Mouse (Mus musculus): ENCODE data around the gene Adamtsl4.
"Not testable (repeated sequence)": the region's sequence is repeated elsewhere in the genome, so short reads cannot be mapped to it uniquely, and the experiment has no call there.

The Adamtsl4 gene

GRCm38 (mm10) chr3:95700233-95700681 is 12.5 kb upstream of the Adamtsl4 start:
- no peak for DNase-seq (ENCODE audit: low spot score in 2 of 2)

- DNase-seq (ENCODE audit: low spot score in 2 of 2), result no peak
Observed at GRCm38 (mm10) chr3:95698286-95698685, 10.6 kb upstream of the Adamtsl4 start.

- DNase-seq (ENCODE audit: low spot score in 2 of 2), result no peak
Observed at GRCm38 (mm10) chr3:95696360-95696759, 8.6 kb upstream of the Adamtsl4 start.

DNA sequence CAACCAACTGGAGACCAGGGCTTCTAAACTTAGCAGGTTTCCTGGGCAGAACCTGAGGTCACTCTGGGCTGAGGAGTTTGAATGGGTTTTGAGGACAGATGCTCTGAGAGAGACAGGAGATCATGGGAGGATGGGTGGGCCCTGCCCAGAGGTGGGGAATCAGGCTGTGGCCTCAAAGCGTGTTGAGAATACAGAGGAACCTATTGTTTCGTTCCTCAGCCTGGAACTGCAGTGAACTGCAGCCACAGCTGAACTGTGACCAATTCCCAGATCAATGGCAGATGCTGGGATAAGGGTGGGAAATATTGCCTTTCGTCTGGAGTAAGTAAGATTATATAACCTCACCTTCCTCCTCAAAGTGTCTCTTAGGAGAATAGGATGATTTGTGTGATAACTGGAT is 8.1 kb upstream of the Adamtsl4 start:
- no peak for DNase-seq (ENCODE audit: low spot score in 2 of 2)

- no peak for DNase-seq (ENCODE audit: low spot score in 2 of 2)
Observed at GRCm38 (mm10) chr3:95694808-95695703, 7.3 kb upstream of the Adamtsl4 start.

DNA sequence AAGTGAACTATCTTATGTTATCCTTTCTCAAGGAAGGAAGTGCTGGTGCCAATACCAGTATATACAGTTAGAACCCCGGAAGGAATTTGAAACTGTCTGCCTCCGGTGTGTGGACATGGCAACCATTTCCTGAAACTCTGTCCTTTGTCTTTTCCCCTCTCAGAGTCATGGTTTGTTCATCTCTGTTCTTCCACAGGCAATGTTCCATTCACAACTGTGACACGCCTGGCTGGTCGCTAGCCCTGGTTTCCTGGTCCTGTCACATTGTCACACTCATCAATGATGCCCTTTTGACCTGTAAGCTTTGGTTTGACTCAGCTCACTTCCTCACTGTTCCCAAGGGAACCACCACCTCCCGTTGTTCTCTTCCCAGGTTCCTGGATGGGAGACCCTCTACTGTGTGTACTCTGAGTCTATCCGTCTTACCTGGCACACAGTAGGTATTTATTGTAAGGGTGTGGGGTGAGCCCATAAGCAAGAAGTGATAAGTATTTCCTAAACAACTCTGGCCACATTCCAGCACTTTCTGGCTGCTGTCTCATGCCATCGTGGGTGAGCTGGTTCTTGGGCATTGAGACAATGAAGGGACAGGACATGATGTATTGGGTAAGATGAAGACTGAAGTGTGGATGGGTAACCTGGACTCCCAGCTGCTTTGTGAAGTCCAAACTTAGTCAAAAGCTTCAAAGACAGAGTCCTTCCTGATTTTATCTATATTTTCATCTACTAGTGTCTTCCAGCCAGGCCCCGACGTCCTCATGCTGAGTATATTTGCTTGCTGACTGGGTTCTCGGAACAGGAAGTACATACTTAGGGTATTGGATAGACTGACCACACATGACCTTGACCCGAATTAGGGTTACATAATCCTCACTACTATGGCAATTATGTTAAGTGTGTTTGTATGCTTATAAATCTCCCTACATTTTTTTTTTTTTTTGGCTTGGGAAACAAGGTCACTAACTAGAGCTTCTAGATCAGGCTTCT is 6.4 kb upstream of the Adamtsl4 start:
- DNase-seq (ENCODE audit: low spot score in 2 of 2), result no peak

- DNase-seq (ENCODE audit: low spot score in 2 of 2), result no peak
Observed at GRCm38 (mm10) chr3:95692677-95693076, 5.0 kb upstream of the Adamtsl4 start.

- not testable (repeated sequence) for DNase-seq (ENCODE audit: low spot score in 2 of 2)
Observed at GRCm38 (mm10) chr3:95690552-95690951, 2.8 kb upstream of the Adamtsl4 start.

DNA sequence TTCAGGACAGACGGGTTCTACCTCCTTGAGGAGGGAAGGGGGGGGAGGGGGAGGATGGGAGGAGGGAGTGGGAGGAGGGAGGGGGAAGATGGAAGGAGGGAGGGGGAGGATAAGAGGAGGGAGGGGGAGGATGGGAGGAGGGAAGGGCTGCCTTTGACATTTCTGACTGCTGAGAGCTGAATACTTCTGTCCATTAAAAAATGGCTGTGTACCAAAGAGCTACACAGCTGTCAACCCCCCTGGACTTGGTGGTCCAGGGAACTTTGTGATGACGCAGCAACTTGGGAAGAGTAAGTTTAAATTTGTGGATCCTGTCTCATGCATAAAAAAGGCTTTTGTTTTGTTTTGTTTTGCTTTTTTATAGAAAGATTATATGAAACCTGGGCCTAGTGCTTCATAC is 2.2 kb upstream of the Adamtsl4 start:
- no peak for DNase-seq (ENCODE audit: low spot score in 2 of 2)

- no peak for DNase-seq (ENCODE audit: low spot score in 2 of 2)
Observed at GRCm38 (mm10) chr3:95689171-95689915, 1.6 kb upstream of the Adamtsl4 start.

GRCm38 (mm10) chr3:95687168-95687523 is 571 bp downstream of the Adamtsl4 start:
- DNase-seq (ENCODE audit: low spot score in 2 of 2), result no peak

- no peak for DNase-seq (ENCODE audit: low spot score in 2 of 2)
Observed at GRCm38 (mm10) chr3:95686492-95687167, 1.1 kb downstream of the Adamtsl4 start.

- no peak for DNase-seq (ENCODE audit: low spot score in 2 of 2)
Observed at GRCm38 (mm10) chr3:95685701-95686100, 2.0 kb downstream of the Adamtsl4 start.

GRCm38 (mm10) chr3:95685301-95685700 is 2.4 kb downstream of the Adamtsl4 start:
- no peak for DNase-seq (ENCODE audit: low spot score in 2 of 2)

DNA sequence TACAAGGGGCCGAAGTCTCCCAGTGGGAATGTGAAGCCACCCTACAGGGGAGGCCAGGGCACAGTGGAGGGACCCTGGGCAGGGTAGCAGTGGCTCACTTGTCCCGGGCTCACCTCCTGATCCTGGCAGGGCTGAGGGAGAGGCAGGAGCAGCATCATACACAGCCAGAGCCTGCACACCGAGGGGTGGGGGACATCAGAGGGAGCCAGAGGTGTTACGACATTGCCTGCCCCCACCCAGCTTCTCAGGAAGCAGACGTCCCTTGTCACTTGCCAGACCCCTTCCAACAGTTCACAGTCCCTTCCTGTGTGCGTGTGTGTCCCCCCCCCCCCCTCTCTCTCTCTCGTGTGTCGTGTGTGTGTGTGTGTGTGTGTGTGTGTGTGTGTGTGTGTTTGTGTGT is 2.9 kb downstream of the Adamtsl4 start:
- no peak for DNase-seq (ENCODE audit: low spot score in 2 of 2)

GRCm38 (mm10) chr3:95682878-95683277 is 4.8 kb downstream of the Adamtsl4 start:
- no peak for DNase-seq (ENCODE audit: low spot score in 2 of 2)

DNA sequence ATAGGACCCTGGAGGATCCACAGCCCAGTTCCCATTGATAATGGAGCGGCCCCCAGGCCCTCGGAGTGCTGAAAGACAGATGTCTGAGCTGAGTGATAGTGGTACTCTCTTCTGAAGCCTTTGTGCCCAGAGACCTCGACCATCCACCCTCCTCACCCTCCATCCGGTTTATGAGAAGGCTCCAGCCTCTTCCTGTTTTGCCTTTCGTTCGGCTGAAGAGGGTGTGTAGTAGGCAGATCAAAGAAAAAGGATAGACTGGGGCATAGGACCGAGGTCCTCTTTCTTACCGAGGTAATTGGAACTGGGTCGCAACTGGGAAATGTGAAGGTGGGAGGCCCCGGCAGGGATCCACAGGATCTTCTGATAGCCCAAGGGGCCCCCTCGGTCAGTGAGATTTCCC is 6.4 kb downstream of the Adamtsl4 start:
- DNase-seq (ENCODE audit: low spot score in 2 of 2), result no peak

DNA sequence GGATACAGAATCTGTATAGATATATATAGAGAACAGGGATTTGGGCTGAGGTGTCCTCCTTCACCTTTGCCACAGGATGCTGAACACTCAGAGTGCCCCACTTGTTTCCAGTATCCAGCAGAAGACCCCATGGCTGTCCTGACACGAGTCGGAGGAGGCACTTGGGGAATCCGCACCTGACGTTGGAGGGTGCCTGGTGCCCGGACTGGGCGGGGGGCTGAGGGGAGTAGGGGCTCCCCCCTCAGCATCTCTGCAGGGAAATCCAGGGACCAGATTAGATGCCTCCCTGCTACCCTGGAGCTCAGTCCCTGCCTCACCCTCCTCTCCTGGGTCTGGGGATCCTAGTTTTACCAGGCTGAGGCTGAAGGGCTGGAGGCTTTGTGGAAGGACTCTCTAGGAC is 7.0 kb downstream of the Adamtsl4 start:
- DNase-seq (ENCODE audit: low spot score in 2 of 2), result no peak

DNA sequence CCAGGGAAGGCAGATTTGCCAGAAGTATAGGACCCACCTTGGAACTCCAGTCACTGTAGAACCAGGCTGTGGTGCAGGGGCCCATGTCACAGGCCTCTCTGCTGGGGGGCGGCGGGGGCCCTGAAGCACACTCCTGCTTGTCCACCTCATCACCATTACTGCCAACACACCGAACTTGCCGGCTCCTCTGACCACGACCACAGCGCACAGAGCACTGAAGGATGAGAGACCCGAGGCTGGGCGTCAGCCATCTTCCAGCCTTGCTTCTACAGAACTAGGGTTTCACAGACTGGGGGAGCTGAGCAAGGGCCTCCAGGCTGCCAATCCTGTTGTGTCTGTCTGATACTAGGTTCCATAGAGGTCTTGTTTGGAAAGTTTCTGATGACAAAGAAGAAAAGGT is 8.2 kb downstream of the Adamtsl4 start:
- no peak for DNase-seq (ENCODE audit: low spot score in 2 of 2)

DNA sequence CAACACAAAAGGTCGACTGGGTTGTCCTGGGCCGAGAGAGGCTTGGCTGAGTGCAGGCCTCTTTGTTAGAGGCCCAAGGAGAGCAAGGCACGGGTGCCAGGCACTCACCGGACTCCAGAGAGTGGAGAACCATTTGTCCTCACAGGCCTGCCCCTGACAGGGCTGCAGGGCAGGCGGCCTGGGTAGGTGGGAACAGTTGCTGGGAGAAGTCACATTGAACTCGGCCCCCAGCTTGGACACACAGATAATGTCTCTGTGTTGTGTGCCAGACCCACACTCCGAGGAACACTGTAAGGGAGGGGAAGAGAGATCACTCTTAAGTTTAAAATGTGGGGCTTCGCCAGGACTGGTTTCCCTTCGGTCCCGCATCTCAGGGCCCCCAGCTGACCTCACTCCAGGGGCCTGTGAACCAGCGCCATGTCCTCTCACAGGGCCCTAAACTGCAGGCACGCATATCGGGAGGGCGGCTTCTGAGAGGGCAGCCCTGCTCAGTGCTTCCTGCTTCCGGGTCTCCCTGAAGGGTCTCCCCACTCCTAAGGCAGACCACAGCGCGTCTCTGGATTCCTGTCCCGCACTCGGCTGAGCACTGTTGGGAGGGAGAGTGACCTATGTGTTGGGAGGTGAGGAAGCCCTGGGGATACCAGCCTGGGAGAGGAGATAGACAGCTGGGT is 10.2 kb downstream of the Adamtsl4 start:
- no peak for DNase-seq (ENCODE audit: low spot score in 2 of 2)
